Mouse (Mus musculus) lung, embryonic 15.5 days (tissue): Measurements from ENCODE around the gene Mrpl30. TPM values are rescaled to one million over a fixed set of nuclear protein-coding genes. Genes with fewer than 3 reads are reported as not detected.

Source experiments
- ATAC-seq: fragments of 200-750 bp; cut with Nextera tagmentation; 2 replicates; pipeline ENCODE4 v1.8.0; 2017; ENCODE audit warnings: moderate number of reproducible peaks, borderline replicate concordance; ENCODE audit not compliant: low FRiP score, low TSS enrichment; ENCODE audit errors: extremely low read depth
- H3K27ac ChIP-seq: fragments of 300-500 bp; sonication (generic); 2 replicates; pipeline ENCODE4 v1.5.1; 2015; ENCODE audit warnings: moderate library complexity, mild to moderate bottlenecking, inconsistent platforms
- H3K27me3 ChIP-seq: fragments of 300-500 bp; sonication (generic); 2 replicates; pipeline ENCODE4 v1.6.1; 2015; ENCODE audit warnings: inconsistent platforms
- H3K36me3 ChIP-seq: fragments of 300-500 bp; sonication (generic); 2 replicates; pipeline ENCODE4 v1.6.1; 2015; ENCODE audit warnings: inconsistent platforms
- H3K4me1 ChIP-seq: fragments of 300-500 bp; sonication (generic); 2 replicates; pipeline ENCODE4 v1.6.1; 2015; ENCODE audit warnings: inconsistent platforms
- H3K4me2 ChIP-seq: fragments of 300-500 bp; sonication (generic); 2 replicates; pipeline ENCODE4 v1.6.1; 2015; ENCODE audit warnings: inconsistent platforms, mild to moderate bottlenecking, moderate library complexity
- H3K4me3 ChIP-seq: fragments of 300-500 bp; sonication (generic); 2 replicates; pipeline ENCODE4 v1.5.1; 2015; ENCODE audit warnings: mild to moderate bottlenecking, inconsistent platforms
- H3K9ac ChIP-seq: fragments of 300-500 bp; sonication (generic); 2 replicates; pipeline ENCODE4 v1.6.1; 2015; ENCODE audit warnings: inconsistent platforms
- H3K9me3 ChIP-seq: fragments of 300-500 bp; sonication (generic); 2 replicates; pipeline ENCODE4 v1.6.1; 2016; ENCODE audit warnings: inconsistent platforms
- WGBS: fragments of 180-500 bp; shearing (Covaris S2); methylation state at CpG from one replicate; pipeline ENCODE4 v1.1.7; 2015; 5-methylcytosine and 5-hydroxymethylcytosine counted together
- polyA plus RNA-seq: library from polyadenylated mRNA; unstranded; fragments of >200 nt; fragmentation: Nextera tagmentation; extraction: Ambion mirVana; gene quantifications from 2 replicates; pipeline ENCODE4 v1.2.1, GENCODE M21; 2015

The Mrpl30 gene
- polyA plus RNA-seq, 1 experiment from 2014 or later, result 212 TPM

DNA sequence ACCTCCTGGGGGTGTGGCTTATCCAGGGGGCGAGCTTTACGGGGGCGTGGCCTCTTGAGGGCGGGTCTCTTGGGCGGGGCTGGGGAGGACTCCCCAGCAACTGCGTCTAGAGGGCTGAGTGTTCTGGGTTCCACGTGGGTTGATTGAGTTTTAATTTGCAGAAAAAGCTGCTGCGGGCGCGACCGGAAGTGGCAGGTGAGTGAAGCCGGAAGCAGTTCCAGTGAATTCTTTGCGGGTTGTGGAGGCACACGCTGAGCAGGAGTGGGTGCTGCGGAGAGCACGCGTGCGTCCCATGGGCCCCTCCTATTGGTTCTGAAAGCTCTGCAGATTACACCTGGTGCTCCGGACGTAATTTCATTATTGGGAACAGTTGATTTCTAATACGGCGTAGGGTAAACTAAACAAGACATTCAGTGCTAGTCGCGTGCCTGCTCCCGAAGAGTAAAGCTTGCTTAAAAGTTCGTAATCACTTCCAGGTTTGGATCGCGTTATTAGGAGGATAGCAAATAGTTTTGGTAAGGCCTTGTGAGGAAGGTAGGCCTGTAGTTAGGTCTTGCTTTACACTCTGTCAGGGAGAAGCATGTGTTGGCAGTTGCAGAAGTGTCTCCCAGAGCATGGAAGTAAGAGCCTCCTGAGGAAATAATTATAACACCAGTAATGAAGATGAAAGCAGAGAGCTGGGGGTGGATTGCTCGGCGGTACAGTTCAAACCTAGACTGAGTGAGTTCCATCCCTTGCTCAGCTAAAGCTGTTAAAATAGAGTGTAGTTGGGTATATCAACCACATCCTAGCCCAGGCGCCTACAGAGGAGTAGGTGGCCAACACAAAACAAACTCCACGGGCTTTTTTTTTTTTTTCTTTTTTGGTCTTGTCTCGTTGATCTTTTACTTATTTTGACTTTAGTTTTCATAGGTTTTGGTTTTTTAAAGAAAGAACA is 17.9 kb upstream of the Mrpl30 start:
- H3K9me3 ChIP-seq, result no peaks in the 10 kb centered on the region
- WGBS, result 5% methylated on average over 33 of the region's 33 CpGs
- H3K4me3 ChIP-seq, result peak overlapping the region; percentile 67
- peak overlapping the region; percentile 32 for H3K9ac ChIP-seq
- 0 out of 2 replicates have a peak, but pooled peaks cover 4% of the 10 kb centered on the region for H3K27me3 ChIP-seq
- H3K36me3 ChIP-seq, result peaks cover 24% of the 10 kb centered on the region
- peaks cover 10% of the 10 kb centered on the region; the same call in 1 of the 2 replicates for H3K4me1 ChIP-seq
- peak overlapping the region; percentile 90 for H3K27ac ChIP-seq
- peak; percentile 93 for ATAC-seq
- peak overlapping the region; percentile 77 for H3K4me2 ChIP-seq

GRCm38 (mm10) chr1:37873157-37873556 is 17.1 kb upstream of the Mrpl30 start:
- Histone ChIP-seq H3K4me1 (peaks cover 10% of the 10 kb centered on the region; the same call in 1 of the 2 replicates), H3K4me2 (peak overlapping the region; percentile 77), H3K9ac (peak overlapping the region; percentile 32; the same call in 1 of the 2 replicates), H3K27ac (no peak overlapping the region), H3K4me3 (peak overlapping the region; percentile 67; the same call in 1 of the 2 replicates), H3K27me3 (0 out of 2 replicates have a peak, but pooled peaks cover 4% of the 10 kb centered on the region), H3K36me3 (peaks cover 31% of the 10 kb centered on the region), H3K9me3 (no peaks in the 10 kb centered on the region)
- 85% methylated on average over 4 of the region's 4 CpGs for WGBS
- no peak for ATAC-seq

GRCm38 (mm10) chr1:37877736-37878460 is 12.4 kb upstream of the Mrpl30 start:
- H3K9me3 ChIP-seq, result no peaks in the 10 kb centered on the region
- H3K4me1 ChIP-seq, result 0 out of 2 replicates have a peak, but pooled peaks cover 4% of the 10 kb centered on the region
- no peak overlapping the region for H3K4me3 ChIP-seq
- H3K36me3 ChIP-seq, result peaks cover 53% of the 10 kb centered on the region
- H3K9ac ChIP-seq, result no peak overlapping the region
- 90% methylated on average over 13 of the region's 13 CpGs for WGBS
- ATAC-seq, result no peak
- H3K27me3 ChIP-seq, result no peaks in the 10 kb centered on the region
- H3K4me2 ChIP-seq, result no peak overlapping the region
- H3K27ac ChIP-seq, result no peak overlapping the region

- no peak overlapping the region for H3K9ac ChIP-seq
- H3K36me3 ChIP-seq, result peaks cover 33% of the 10 kb centered on the region
- no peaks in the 10 kb centered on the region for H3K9me3 ChIP-seq
- WGBS, result 81% methylated on average over 4 of the region's 4 CpGs
- no peaks in the 10 kb centered on the region for H3K4me1 ChIP-seq
- no peak overlapping the region for H3K4me3 ChIP-seq
- no peak for ATAC-seq
- H3K27ac ChIP-seq, result no peak overlapping the region
- no peak overlapping the region for H3K4me2 ChIP-seq
- H3K27me3 ChIP-seq, result no peaks in the 10 kb centered on the region
Measured at GRCm38 (mm10) chr1:37883411-37883810, 6.9 kb upstream of the Mrpl30 start.

DNA sequence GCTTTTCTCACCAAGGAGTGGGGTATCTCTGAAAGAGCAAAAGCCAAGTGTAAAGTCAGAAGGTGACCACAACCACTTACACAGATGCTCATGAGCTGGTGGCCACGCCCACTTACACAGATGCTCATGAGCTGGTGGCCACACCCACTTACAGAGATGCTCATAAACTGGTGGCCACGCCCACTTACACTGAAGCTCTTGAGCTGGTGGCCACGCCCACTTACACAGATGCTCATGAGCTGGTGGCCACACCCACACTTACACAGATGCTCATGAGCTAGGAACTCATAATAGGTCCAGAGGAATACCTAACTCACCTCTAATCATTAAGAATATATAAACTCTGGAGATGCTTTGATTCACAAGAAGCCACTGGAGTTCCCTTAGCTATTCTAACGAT is 5.8 kb upstream of the Mrpl30 start:
- Histone ChIP-seq H3K36me3 (peaks cover 27% of the 10 kb centered on the region), H3K27ac (no peak overlapping the region)
- WGBS, result 69% methylated on average over 4 of the region's 4 CpGs

GRCm38 (mm10) chr1:37889206-37889605 is 1.1 kb upstream of the Mrpl30 start:
- Histone ChIP-seq H3K27ac (no peak overlapping the region), H3K4me2 (peak overlapping the region; percentile 64), H3K4me1 (peaks cover 18% of the 10 kb centered on the region), H3K27me3 (no peaks in the 10 kb centered on the region), H3K4me3 (peak overlapping the region; percentile 66), H3K36me3 (peaks cover 14% of the 10 kb centered on the region), H3K9ac (peak overlapping the region; percentile 66; the same call in 1 of the 2 replicates), H3K9me3 (no peaks in the 10 kb centered on the region)
- WGBS, result 76% methylated on average over 7 of the region's 7 CpGs
- ATAC-seq, result no peak

More for the DNA sequence above, 5.8 kb upstream of the Mrpl30 start:
- Histone ChIP-seq H3K4me1 (peaks cover 6% of the 10 kb centered on the region), H3K27me3 (no peaks in the 10 kb centered on the region), H3K9ac (no peak overlapping the region), H3K9me3 (no peaks in the 10 kb centered on the region), H3K4me3 (no peak overlapping the region), H3K4me2 (no peak overlapping the region)
- ATAC-seq, result no peak

- Histone ChIP-seq H3K36me3 (peaks cover 26% of the 10 kb centered on the region), H3K9ac (peak overlapping the region; percentile 66; the same call in 1 of the 2 replicates), H3K4me2 (peak overlapping the region; percentile 64), H3K4me1 (peaks cover 18% of the 10 kb centered on the region), H3K27ac (no peak overlapping the region), H3K4me3 (peak overlapping the region; percentile 66), H3K27me3 (no peaks in the 10 kb centered on the region), H3K9me3 (no peaks in the 10 kb centered on the region)
- no peak for ATAC-seq
- 46% methylated on average over 3 of the region's 3 CpGs for WGBS
Measured at GRCm38 (mm10) chr1:37891400-37891799, 1.1 kb downstream of the Mrpl30 start.

DNA sequence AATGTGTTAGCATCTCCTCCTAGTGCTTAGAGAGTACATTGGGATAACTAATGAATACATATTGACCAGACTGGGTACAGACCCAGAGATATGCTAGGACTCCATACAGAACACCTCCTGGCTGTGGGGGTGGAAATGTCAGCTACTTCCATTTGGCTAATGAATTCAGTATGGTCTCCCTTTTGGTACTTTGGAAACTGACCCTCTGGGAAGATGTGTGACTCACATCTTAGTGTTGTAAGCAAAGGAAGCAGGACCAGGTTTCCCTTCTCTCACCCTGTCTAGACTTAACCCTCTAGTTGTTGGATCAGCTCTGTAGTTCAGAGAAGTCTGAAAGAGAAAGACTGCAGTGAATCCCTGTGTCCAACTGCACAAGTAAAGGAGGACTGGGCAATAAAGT is 4.3 kb downstream of the Mrpl30 start:
- Histone ChIP-seq H3K4me3 (no peak overlapping the region), H3K9me3 (no peaks in the 10 kb centered on the region), H3K4me2 (no peak overlapping the region), H3K9ac (no peak overlapping the region), H3K36me3 (peaks cover 50% of the 10 kb centered on the region), H3K27ac (no peak overlapping the region), H3K4me1 (peaks cover 11% of the 10 kb centered on the region), H3K27me3 (no peaks in the 10 kb centered on the region)
- ATAC-seq, result no peak

DNA sequence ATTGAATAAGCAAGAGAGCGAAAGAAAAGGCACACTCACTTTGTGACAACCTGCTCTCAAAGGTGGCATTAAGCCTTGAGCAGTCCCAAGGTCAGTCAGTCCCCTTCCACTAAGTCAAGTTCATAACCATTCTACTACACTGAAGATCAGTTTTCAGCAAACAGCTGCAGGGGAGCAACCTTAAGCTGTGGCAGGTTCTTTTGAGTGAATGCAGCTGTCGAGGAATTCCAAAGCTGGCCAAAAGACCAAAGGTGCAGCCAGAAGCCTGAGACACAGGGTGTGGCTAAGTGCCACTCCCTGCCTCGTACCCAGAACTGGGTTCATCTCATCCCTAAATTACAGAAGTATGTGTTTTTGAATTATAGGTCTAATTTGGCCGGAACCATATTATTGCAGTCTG is 9.5 kb downstream of the Mrpl30 start:
- H3K4me2 ChIP-seq, result no peak overlapping the region
- H3K9ac ChIP-seq, result no peak overlapping the region
- H3K4me1 ChIP-seq, result no peaks in the 10 kb centered on the region
- no peak overlapping the region for H3K27ac ChIP-seq
- H3K9me3 ChIP-seq, result no peaks in the 10 kb centered on the region
- peaks cover 39% of the 10 kb centered on the region for H3K36me3 ChIP-seq
- no peak overlapping the region for H3K4me3 ChIP-seq
- 77% methylated on average over 4 of the region's 4 CpGs for WGBS
- no peaks in the 10 kb centered on the region for H3K27me3 ChIP-seq
- no peak for ATAC-seq

- no peak overlapping the region for H3K4me3 ChIP-seq
- no peak overlapping the region for H3K27ac ChIP-seq
- no peaks in the 10 kb centered on the region for H3K4me1 ChIP-seq
- H3K27me3 ChIP-seq, result no peaks in the 10 kb centered on the region
- H3K9ac ChIP-seq, result no peak overlapping the region
- 47% methylated on average over 6 of the region's 6 CpGs for WGBS
- ATAC-seq, result no peak
- peaks cover 34% of the 10 kb centered on the region for H3K36me3 ChIP-seq
- no peak overlapping the region for H3K4me2 ChIP-seq
- H3K9me3 ChIP-seq, result no peaks in the 10 kb centered on the region
Measured at GRCm38 (mm10) chr1:37900288-37900687, 10.0 kb downstream of the Mrpl30 start.

- no peak overlapping the region for H3K27ac ChIP-seq
- H3K9ac ChIP-seq, result no peak overlapping the region
- no peaks in the 10 kb centered on the region for H3K4me1 ChIP-seq
- peaks cover 12% of the 10 kb centered on the region for H3K36me3 ChIP-seq
- 29% methylated on average over 6 of the region's 6 CpGs for WGBS
- H3K4me3 ChIP-seq, result no peak overlapping the region
- H3K9me3 ChIP-seq, result no peaks in the 10 kb centered on the region
- no peaks in the 10 kb centered on the region for H3K27me3 ChIP-seq
- ATAC-seq, result no peak
- H3K4me2 ChIP-seq, result no peak overlapping the region
Measured at GRCm38 (mm10) chr1:37903178-37903577, 12.9 kb downstream of the Mrpl30 start.

GRCm38 (mm10) chr1:37912751-37913150 is 22.5 kb downstream of the Mrpl30 start:
- Histone ChIP-seq H3K4me3 (no peak overlapping the region), H3K36me3 (no peaks in the 10 kb centered on the region), H3K9me3 (no peaks in the 10 kb centered on the region), H3K4me1 (no peaks in the 10 kb centered on the region), H3K27me3 (0 out of 2 replicates have a peak, but pooled peaks cover 3% of the 10 kb centered on the region), H3K9ac (no peak overlapping the region), H3K27ac (no peak overlapping the region), H3K4me2 (no peak overlapping the region)
- ATAC-seq, result no peak
- WGBS, result 76% methylated on average over 2 of the region's 2 CpGs
